ENCODE assay signal across 10 mouse cellular contexts in genomic region chr11:88693002-88693769, GRCm38 (mm10). TPM values are rescaled to one million over a fixed set of nuclear protein-coding genes. Genes with fewer than 3 reads are reported as not detected.
DNase-seq lines count a peak whose midpoint lies in the region; ATAC-seq and TF ChIP-seq lines count a peak whose summit lies in the region.
"Had no signal": no experiment of that assay in that cellular context is flagged by ENCODE, and none has a peak within 500 bp of the region (broad histone marks: within the 10 kb centered on the region; RNA-seq: fewer than 3 reads in every experiment).

No protein-coding gene starts in this region.

- no peaks in the 10 kb centered on the region for H3K9me3 ChIP-seq in embryonic facial prominence, embryonic 10.5 days
- H3K9me3 ChIP-seq in intestine, embryonic 15.5 days = no peaks in the 10 kb centered on the region
- no peaks in the 10 kb centered on the region for H3K9me3 ChIP-seq in neural tube, embryonic 14.5 days (ENCODE audit: control insufficient read depth, low read length)
- H3K9me3 ChIP-seq in lung, postnatal 0 days (ENCODE audit: low read length) = no peaks in the 10 kb centered on the region
- H3K9me3 ChIP-seq: liver, embryonic 12.5 days had no signal

- WGBS in embryonic facial prominence, embryonic 10.5 days = 29% methylated on average over 13 of the region's 13 CpGs
- WGBS in intestine, embryonic 15.5 days = 57% methylated on average over 13 of the region's 13 CpGs
- WGBS in neural tube, embryonic 14.5 days = 33% methylated on average over 13 of the region's 13 CpGs
- 63% methylated on average over 13 of the region's 13 CpGs for WGBS in lung, postnatal 0 days

- H3K9ac ChIP-seq in intestine, embryonic 15.5 days = no peak overlapping the region
- H3K9ac ChIP-seq in neural tube, embryonic 14.5 days (replicated peaks; ENCODE audit: low read depth, low read length) = no peak overlapping the region
- no peak overlapping the region for H3K9ac ChIP-seq in lung, postnatal 0 days (replicated peaks; ENCODE audit: low read depth)
- H3K9ac ChIP-seq: liver, embryonic 12.5 days had no signal

- peaks cover 98% of the 10 kb centered on the region for H3K4me1 ChIP-seq in embryonic facial prominence, embryonic 10.5 days
- peaks cover 61% of the 10 kb centered on the region for H3K4me1 ChIP-seq in intestine, embryonic 15.5 days (replicated peaks)
- H3K4me1 ChIP-seq in neural tube, embryonic 14.5 days (ENCODE audit: control insufficient read depth, insufficient read depth, low read length) = peaks cover 56% of the 10 kb centered on the region
- peaks cover 19% of the 10 kb centered on the region; the same call in 1 of the 2 replicates for H3K4me1 ChIP-seq in lung, postnatal 0 days (ENCODE audit: insufficient read depth, low read depth, low read length)

- intact Hi-C loops in gastrocnemius, adult 2 months (cut with DNase I) = no loop called here

- TF ChIP-seq EP300 in lung, postnatal 0 days (IDR thresholded peaks at IDR 0.05) = no peak

- no peak; the same call in 1 of the 2 replicates for ATAC-seq in intestine, embryonic 15.5 days
- ATAC-seq in neural tube, embryonic 14.5 days (ENCODE audit: low read depth) = no peak
- ATAC-seq in lung, postnatal 0 days = no peak
- ATAC-seq: liver, embryonic 12.5 days had no signal

- TF ChIP-seq CTCF in gastrocnemius, adult 2 months (IDR thresholded peaks at IDR 0.05) = no peak
- no peak for TF ChIP-seq CTCF in lung, postnatal 0 days (IDR thresholded peaks at IDR 0.05)

- peak overlapping the region; percentile 84 for H3K27ac ChIP-seq in embryonic facial prominence, embryonic 10.5 days (replicated peaks)
- H3K27ac ChIP-seq in intestine, embryonic 15.5 days = 0 out of 2 replicates have a peak overlapping the region, but pooled peaks have one; percentile 25
- H3K27ac ChIP-seq in neural tube, embryonic 14.5 days (ENCODE audit: low read depth, low read length) = peak overlapping the region; percentile 3; the same call in 1 of the 2 replicates
- no peak overlapping the region; the same call in 1 of the 2 replicates for H3K27ac ChIP-seq in gastrocnemius, adult 2 months
- no peak overlapping the region for H3K27ac ChIP-seq in lung, postnatal 0 days (ENCODE audit: low read length)
- H3K27ac ChIP-seq: liver, embryonic 12.5 days had no signal

- no peaks in the 10 kb centered on the region for H3K27me3 ChIP-seq in embryonic facial prominence, embryonic 10.5 days (replicated peaks; ENCODE audit: low read depth, poor library complexity, severe bottlenecking)
- H3K27me3 ChIP-seq in intestine, embryonic 15.5 days (replicated peaks) = no peaks in the 10 kb centered on the region
- H3K27me3 ChIP-seq in neural tube, embryonic 14.5 days (ENCODE audit: control insufficient read depth, insufficient read depth, low read length) = no peaks in the 10 kb centered on the region
- H3K27me3 ChIP-seq in lung, postnatal 0 days (replicated peaks; ENCODE audit: insufficient read depth, low read length) = no peaks in the 10 kb centered on the region
- H3K27me3 ChIP-seq: liver, embryonic 12.5 days had no signal

- no peak overlapping the region for H3K4me2 ChIP-seq in intestine, embryonic 15.5 days (replicated peaks)
- H3K4me2 ChIP-seq in neural tube, embryonic 14.5 days (ENCODE audit: low read depth, low read length) = no peak overlapping the region
- no peak overlapping the region for H3K4me2 ChIP-seq in lung, postnatal 0 days (replicated peaks; ENCODE audit: low read depth, low read length)
- H3K4me2 ChIP-seq: liver, embryonic 12.5 days had no signal

- H3K4me3 ChIP-seq in embryonic facial prominence, embryonic 10.5 days = peak overlapping the region; percentile 30; the same call in 1 of the 2 replicates
- no peak overlapping the region for H3K4me3 ChIP-seq in intestine, embryonic 15.5 days (replicated peaks)
- H3K4me3 ChIP-seq in neural tube, embryonic 14.5 days (ENCODE audit: low read depth, low read length) = no peak overlapping the region
- no peak overlapping the region for H3K4me3 ChIP-seq in gastrocnemius, adult 2 months
- H3K4me3 ChIP-seq in lung, postnatal 0 days (ENCODE audit: low read depth, low read length) = no peak overlapping the region
- H3K4me3 ChIP-seq: erythroblast, embryonic 14.5 days; liver, embryonic 12.5 days had no signal

- peak; percentile 30 for DNase-seq in kidney, adult 9 months
- DNase-seq in kidney, adult 11 months = no peak
- DNase-seq in embryonic facial prominence, embryonic 10.5 days (ENCODE audit: low spot score) = peak; percentile 65
- no peak for DNase-seq in urinary bladder, adult 18-20 months (ENCODE audit: low spot score in 2 of 2)
- DNase-seq in gastrocnemius, adult 2 months = no peak
- DNase-seq in lung, postnatal 0 days (ENCODE audit: low spot score) = no peak

- H3K36me3 ChIP-seq in embryonic facial prominence, embryonic 10.5 days (replicated peaks) = peaks cover 50% of the 10 kb centered on the region
- no peaks in the 10 kb centered on the region for H3K36me3 ChIP-seq in intestine, embryonic 15.5 days
- H3K36me3 ChIP-seq in neural tube, embryonic 14.5 days (ENCODE audit: control insufficient read depth, insufficient read depth, low read length) = no peaks in the 10 kb centered on the region
- no peaks in the 10 kb centered on the region for H3K36me3 ChIP-seq in lung, postnatal 0 days (ENCODE audit: insufficient read depth, low read length)

RNA-seq across cellular contexts. Expression of gene Msi2, which starts 25.1 kb away (rescaled TPM):
- 20.2 and 22.6 TPM in 2 replicates for polyA plus RNA-seq in embryonic facial prominence, embryonic 10.5 days (2016; fragmentation: Nextera tagmentation; extraction: Ambion mirVana)
- 10.9 and 11.1 TPM in 2 replicates for polyA plus RNA-seq in intestine, embryonic 15.5 days (2015; fragmentation: Nextera tagmentation; extraction: Ambion mirVana)
- 20.0 and 25.6 TPM in 2 replicates for polyA plus RNA-seq in neural tube, embryonic 14.5 days (2014; fragmentation: Nextera tagmentation; extraction: Ambion mirVana)
- total RNA-seq in gastrocnemius, adult 2 months (2021) = 100 to 1,000 TPM; 169 to 193 TPM
- polyA plus RNA-seq in lung, postnatal 0 days (2015; fragmentation: Nextera tagmentation; extraction: Ambion mirVana) = 12.6 and 13.3 TPM in 2 replicates

Comparison
In these comparisons a context has a peak if more than half of its experiments do, and no peak if none do; other contexts are left out.
1. DNase-seq: peak in kidney, adult 9 months (single experiment) and embryonic facial prominence, embryonic 10.5 days (single experiment); none in kidney, adult 11 months (single experiment), urinary bladder, adult 18-20 months (0 of 2), gastrocnemius, adult 2 months (single experiment) and lung, postnatal 0 days (single experiment).
2. H3K27ac ChIP-seq: peak in embryonic facial prominence, embryonic 10.5 days (single experiment), intestine, embryonic 15.5 days (single experiment) and neural tube, embryonic 14.5 days (single experiment); none in gastrocnemius, adult 2 months (single experiment) and lung, postnatal 0 days (single experiment).